Mouse (Mus musculus) cerebellum, adult 8-10 months (tissue): ENCODE results near the gene Sugp1.
"Not testable (repeated sequence)": the region's sequence is repeated elsewhere in the genome, so short reads cannot be mapped to it uniquely, and the experiment has no call there.

ENCODE experiments used
- DNase-seq: peaks from one replicate; pipeline ENCODE4 v3.0.0; 2022

Sugp1 gene

DNA sequence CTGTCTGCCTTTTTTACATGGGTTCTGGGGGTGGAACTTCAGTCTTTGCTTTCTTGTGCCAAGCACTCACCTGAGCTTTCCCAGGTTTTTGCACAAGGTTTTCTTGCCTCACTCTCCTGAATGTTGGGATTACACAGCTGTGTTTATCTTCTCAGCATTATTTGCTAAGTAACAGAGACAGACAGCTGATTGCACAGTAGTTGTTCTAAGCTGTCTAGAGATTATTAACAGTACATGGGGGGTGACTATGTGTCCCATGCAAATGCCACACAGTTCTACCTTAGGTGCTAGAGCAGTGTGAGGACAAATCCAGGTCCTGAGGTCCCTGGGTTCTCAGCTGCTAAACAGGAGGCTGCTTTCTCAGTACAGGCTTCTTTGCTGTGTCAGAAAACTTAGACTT, 7.0 kb downstream of the Sugp1 start:
- DNase-seq = no peak

DNA sequence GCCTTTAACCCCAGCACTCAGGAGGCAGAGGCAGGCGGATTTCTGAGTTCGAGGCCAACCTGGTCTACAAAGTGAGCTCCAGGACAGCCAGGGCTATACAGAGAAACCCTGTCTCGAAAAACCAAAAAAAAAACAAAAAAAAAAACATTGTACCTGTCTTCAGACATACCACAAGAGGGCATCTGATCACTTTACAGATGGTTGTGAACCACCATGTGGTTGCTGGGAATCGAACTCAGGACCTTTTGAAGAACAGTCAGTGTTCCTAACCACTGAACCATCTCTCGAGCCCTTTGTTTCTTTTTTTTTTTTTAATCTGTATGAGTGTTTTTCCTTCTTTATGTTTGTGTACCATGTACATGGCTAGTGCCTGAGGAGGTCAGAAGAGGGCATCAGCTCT, 7.8 kb downstream of the Sugp1 start:
- DNase-seq = not testable (repeated sequence)

DNA sequence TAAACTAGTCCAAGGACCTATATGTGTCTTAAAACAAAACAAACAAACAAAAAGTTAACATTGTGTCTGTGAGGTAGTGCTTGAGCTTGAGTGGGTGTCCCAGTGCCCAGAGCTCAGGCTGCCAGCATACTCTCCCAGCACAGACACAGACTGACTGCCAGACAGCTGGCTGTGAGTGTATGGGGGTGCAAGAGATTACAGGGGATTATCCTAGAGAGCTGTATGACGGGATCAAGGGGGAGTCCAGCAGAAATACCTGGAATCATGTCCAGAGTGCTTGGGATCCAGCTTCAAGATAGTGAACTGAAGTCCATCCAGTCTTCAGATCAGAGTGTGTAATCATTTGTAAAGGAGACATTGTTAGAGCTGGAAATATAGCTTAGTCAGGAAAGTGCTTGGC, 15.1 kb downstream of the Sugp1 start:
- no peak for DNase-seq

DNA sequence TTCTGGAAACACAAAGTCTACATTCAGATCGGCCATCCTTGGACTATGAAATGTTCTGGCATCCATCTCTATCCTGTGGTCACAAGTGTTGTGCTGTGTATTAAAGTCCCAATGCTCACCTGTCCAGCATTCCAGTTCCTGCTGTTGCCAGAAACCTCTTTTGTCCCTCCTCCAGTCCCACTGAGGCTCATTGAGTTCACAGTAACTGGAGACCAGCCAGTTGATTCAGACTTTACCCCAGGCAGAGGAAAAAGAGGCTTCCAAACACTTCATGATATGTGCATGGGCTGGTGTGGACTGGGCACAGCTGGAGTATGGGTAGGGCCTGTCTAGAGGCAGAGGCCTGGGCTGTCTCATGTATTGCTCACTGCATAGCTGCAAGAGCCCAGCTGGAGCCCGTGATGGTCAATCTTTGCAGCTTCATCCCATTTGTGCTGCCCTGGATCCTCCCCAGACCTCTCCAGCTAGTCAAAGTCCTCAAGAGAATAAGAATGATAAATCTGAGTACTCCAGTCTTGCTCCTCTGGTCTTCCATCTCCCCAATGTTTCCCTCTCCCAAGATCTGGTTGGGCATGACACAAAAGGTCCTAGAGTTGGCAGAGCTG, 29.3 kb downstream of the Sugp1 start:
- no peak for DNase-seq

DNA sequence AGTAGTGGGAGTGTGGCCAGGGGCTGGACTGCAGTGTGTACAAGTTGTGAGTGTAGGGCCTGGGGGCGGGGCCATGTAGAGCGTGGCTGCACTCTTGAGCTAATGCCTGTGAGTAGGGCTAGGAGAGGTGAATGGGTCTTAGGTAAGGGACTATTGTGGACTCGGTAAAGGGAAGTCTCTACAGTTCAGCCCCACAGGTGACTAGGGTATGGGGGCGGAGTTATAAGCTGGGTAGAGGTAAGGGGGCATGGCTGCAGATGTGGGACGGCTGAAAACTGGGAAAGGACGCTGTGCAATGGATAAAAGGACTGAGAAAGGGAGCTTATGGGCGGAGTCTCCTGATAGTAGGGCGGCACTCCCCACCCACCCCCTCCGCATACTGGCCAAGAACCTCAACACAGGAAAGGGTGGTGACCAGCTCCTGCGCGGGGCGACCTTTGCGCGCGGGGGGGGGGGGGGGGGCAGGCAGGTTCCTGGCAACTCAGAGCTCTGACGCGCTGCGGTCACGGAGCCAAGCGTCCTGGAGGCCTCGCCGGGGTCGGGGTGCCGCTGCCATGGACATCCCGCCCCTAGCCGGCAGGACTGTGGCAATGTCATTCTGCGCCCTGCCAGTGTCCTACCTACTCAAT, 29.9 kb downstream of the Sugp1 start, which contains the start of gene Tm6sf2:
TSS of gene Tm6sf2 (plus strand) at position 484 of the 629 bp plus-strand sequence.
- DNase-seq = no peak

DNA sequence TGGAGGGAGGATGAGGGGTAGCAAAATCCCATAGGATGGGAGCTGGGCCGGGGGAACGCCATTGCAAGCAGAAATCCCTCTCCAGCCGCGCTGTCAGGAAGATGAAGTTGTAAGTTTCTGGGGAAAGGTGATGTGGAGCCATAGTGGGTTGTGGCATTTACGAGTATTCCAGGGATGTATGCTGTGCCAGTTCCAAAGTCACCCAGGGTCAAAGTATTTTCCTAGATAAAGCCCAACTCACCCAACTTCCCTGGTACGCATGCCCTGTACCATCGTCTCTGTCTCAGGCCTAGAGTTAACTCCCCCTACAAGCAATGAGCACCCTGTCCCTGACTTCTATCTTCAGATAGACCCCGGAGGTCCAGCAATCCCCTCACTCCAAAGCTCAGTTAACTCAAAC, 30.5 kb downstream of the Sugp1 start:
- DNase-seq = no peak

DNA sequence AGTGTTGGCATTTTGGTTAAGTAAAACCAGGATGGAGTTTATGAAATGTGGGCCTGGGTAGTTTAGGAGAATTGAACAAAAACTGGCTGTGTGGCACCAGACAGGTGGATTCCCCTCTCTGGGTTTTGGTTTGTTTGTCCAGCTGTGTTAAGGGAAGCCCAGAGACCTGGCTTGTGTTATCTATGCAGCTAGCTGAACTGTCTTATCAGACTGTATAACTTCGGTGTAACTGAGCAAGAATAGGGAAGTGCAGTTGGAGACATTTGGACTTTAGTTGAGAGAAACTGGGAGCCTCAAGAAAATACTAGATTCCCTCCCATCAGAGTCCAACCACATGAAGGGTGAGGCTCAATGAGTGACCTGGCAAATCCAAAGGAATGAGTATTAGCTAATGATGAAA, 31.1 kb downstream of the Sugp1 start:
- no peak for DNase-seq

DNA sequence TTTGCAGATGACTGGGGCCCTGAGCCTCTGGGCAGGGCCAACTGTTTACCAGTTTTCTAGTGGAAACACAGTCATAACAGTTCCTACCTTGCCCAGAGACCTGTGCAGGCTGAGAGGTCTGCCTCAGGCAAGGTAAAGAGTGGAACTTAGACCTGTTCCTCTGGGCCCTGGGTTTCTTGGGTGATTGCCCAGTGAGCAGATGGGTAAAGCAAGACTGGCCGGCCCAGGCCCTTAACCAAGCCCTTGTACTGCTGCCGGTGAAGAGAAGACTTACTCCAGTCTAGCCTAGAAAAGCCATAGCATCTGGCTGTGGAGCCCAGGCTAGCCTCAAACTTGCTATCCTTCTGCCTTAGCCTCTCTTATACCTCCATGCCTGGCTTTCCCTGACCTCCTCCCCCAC, 39.4 kb downstream of the Sugp1 start:
- no peak for DNase-seq

DNA sequence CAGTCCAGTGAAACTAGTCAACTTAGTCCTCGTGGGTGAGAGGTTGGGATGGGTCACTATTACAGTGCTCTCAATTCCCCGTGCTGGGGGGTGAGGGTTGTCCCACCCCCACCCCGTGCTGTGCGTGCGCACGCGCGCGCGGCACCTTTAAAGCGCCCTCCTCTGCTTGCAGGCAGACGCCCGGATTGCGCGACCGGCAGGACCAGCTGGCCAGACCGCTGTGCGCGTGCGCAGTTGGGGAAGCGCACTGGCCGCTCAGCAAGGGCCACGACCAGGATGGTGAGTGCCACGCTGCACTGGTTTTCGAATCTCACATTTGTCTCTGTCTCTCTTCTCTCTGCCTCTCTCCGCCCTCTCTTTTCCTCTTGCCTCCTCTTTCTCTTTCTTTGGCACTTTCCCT, 40.7 kb downstream of the Sugp1 start, which contains the start of gene Hapln4:
TSS of gene Hapln4 (plus strand) at position 173 of the 400 bp plus-strand sequence.
- DNase-seq = peak; percentile 89

DNA sequence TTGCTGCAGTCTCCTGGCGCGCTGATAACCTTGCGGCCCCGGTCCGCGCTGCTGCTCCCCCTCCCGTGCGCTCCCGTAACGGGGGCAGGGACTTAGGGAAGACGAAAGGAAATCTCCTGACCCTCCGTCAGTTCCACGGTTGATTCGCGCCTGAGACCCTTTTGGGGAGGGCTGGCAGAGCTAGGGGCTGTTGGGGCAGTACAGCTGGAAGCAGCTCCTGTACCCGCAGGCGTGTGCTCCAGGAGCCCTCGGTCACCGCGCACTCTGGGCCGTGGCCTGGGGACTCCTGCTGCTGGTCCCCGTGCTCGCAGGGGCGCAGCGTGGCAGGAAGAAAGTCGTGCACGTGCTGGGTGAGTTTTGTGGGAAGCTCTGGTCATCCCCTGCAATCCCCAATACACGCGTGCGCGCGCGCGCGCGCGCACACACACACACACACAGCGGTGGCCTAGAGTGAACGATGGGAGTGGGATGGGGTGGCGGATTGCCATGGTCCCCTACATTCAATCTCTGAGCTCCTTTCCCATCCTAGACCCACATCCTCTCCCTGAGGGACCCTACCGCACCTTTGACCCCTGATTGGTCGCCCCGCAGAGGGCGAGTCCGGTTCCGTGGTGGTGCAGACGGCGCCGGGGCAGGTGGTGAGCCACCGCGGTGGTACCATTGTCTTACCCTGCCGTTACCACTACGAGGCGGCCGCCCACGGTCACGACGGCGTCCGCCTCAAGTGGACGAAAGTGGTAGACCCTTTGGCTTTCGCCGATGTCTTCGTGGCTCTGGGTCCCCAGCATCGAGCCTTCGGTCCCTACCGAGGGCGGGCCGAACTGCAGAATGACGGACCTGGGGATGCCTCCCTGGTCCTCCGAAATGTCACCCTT, 41.8 kb downstream of the Sugp1 start:
- peak; percentile 47 for DNase-seq

DNA sequence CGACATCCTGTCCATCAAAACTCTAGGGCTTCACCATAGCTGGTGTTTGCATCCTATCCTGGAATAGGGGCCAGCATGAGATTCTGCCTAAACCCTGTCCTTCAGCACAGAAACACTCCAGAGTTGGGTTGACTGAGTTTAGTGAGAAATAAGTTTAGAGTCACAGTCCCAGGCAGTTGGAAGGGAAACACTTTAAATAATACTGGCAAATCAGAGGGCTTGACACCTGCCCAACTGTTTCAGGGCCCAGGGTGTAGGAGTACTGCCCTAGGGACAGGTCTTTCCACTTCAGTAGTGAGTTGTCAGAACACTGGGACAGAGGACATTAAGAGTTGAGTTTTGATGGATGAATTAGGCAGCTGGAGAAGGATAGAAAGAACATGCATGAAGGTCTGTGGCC, 43.5 kb downstream of the Sugp1 start:
- DNase-seq = no peak

DNA sequence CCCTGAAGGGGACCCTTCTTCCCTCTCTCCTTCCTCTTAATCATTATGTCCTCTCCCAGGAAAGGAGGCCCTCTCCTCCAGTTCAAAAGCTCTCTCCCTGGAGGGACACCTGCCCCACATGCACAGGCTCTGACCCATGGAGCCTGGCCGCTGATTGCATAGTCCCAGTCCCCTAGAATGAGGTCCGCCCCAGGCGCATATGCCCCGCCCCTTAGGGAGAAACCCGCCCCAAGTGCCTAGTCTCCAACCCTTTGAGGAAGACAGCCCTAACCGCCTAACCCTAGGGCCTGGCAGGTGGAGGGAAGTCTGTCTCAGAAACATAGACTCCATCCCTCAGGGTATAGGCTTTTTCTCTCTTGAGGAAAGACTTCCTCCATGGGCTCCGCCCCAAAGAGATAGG, 44.6 kb downstream of the Sugp1 start:
- DNase-seq = no peak

DNA sequence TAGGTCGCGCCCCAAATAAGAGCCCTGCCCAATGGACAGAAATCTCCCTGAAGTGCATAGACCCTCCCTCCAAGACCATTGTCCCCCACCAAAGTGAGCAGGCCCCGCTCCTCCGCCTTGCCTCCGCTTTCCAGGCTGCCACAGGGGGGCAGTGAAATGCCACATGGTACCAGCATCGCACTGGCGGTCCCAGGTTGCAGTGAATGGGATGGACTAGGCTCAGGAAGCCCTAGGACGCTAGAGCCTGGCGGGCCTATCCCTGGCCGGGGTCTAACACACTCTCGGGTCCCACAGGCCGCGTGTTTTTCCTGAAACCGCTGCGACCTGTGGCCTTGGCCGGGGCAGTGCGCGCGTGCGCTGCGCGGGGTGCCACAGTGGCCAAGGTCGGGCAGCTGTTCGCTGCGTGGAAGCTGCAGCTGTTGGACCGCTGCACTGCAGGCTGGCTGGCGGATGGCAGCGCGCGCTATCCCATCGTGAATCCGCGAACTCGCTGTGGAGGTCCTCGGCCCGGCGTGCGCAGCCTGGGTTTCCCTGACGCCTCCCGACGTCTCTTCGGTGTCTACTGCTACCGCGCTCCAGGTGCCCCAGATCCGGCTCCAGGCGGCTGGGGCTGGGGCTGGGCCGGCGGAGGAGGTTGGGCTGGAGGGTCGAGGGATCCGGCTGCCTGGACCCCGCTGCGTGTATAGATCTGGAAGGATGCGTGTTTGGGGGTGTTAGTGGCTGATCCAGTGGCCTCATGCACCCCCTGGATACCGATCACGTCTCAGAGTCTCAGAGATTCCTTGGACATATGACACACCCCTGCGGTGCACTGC, 45.4 kb downstream of the Sugp1 start:
- peak; percentile 39 for DNase-seq

DNA sequence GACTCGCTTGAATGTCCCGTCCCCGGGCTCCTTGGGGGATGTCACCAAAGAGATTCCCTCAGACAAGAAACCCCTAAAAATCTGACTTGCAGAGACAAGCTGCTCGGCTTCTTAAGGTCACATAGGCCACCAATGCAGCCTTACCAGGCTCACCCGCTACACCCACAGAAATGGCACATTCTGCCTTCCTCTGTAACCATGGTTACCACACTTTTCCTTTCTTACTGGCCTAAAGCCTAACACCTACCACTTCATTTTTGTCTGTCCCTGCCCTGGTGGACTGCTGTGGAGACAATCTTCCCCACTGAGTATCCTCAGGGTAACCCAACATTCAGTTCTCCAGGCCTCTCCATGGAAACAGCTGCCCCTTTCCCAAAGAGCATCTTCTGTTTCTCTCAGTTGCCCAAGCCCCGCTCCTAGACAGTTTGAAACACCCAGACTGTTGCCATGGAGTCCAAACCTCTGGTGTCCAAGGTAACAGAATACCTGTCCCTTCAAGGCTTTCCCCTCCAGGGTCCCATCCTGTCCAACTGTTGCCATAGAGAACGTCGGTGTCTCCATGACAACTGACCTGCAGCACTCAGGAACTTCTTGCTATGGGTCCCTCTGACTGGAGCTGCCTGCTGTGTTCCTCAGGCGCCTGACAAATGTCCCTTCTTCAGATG, 46.8 kb downstream of the Sugp1 start:
- no peak for DNase-seq

DNA sequence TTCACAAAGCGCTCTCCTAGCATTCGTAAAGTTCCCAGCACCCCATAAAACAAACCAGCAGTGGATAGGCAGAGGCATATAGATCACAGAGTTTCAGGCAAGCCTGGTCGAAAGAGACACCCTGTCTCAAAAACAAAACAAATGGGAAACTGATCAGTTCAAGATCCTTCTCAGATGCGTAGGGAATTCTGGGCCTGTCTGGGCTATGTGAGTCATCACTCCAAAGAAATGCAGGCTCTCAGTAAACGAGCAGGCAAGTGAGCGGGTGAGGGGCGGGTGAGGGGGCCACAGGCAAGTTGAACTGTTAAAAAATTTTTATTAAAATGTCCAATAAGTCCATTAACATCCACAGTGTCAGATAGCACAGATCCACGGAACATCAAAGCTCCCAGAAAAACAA, 50.2 kb downstream of the Sugp1 start:
- DNase-seq = no peak

DNA sequence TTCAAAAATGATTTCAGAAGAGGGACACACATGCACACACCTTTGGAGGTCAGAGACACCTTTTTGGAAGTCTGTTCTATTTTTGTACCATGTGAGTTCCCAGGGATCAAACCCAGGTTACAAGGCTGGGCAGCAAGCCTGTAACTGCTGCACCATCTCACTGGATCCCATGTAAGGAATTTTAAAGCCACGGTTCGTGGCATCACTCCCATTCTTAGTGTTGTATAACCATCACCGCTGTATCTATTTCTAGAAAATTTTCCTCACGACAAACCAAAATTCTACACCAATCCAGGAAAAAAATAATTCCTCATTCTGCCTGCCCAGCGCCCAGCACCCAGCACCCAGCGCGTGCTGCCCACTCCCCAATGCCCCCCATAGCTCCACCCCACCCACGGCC, 56.7 kb downstream of the Sugp1 start:
- no peak for DNase-seq

DNA sequence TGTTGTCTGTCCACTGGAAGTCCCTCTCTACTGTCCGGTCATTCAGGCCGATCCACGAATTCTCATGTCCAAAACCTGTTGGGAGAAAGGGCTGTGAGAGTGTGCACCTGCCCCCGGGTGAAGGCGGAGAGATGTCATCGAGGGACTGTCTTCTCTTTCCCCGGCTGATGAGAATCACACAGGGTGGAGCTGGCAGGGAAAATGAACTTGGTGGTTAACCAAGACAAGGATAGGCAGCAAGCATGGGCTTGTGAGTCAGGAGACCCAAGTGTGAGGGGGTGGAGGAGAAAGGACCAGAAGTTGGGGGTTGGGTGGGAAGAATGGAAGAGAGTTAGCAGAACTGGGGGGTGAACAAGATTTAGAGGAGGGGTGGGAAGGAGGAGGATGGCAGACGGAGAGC, 57.6 kb downstream of the Sugp1 start:
- DNase-seq = no peak

DNA sequence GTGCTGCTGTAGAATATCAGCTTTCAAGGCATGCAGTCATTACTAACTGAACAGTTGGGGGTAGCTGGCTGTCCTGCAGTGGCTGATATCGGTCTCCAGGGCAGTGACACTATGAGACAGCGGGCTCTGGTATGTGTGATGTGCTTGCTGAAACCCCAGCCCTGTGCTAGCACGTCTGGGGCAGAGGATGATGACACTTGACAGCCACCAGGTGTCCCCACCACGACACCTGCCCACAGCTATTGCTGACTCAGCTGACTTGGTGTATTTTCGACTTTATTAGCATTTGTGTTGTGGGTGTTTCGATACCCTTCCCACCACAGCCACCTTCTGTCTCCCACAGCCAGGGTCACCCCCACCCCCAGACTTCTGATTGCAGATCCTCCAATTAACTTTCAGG, 61.9 kb downstream of the Sugp1 start:
- peak; percentile 45 for DNase-seq

DNA sequence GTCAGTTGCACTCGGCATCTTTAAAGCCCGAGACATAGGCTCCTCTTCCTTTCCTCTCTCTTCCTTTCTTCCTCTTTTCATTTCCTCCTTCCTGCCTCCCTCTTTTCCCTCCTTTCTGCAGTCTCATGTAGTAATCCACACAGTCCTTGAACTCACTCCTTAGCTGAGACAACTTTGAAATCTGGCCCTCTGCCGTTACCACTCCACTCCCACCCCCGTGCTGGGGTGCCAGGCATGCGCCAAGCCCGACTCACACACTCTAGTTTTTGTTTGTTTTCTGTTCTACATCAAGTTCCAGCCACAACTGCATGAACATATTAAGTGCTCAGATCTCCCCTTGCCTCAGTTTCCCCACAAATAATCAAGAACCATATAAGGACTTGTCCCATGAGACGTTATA, 62.3 kb downstream of the Sugp1 start:
- no peak for DNase-seq

DNA sequence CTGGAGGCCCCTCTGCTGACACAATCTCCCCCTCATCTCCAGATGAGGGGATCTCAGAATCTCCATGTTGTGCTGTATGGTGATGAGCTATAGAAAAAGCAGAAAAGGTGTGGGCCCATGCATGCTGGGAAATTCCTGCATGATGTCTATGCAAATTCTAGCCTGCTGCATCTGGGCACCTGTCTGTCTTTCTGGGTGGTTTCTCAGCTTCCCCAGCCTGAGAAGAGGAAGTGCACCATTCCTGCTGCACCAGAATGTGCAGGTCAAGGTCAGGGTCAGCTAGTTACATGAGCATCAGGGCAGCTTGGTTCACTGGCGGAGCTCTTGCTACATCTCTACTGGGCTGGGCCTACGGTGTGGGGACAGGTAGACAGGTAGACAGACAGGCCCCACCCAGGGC, 67.8 kb downstream of the Sugp1 start:
- DNase-seq = no peak

DNA sequence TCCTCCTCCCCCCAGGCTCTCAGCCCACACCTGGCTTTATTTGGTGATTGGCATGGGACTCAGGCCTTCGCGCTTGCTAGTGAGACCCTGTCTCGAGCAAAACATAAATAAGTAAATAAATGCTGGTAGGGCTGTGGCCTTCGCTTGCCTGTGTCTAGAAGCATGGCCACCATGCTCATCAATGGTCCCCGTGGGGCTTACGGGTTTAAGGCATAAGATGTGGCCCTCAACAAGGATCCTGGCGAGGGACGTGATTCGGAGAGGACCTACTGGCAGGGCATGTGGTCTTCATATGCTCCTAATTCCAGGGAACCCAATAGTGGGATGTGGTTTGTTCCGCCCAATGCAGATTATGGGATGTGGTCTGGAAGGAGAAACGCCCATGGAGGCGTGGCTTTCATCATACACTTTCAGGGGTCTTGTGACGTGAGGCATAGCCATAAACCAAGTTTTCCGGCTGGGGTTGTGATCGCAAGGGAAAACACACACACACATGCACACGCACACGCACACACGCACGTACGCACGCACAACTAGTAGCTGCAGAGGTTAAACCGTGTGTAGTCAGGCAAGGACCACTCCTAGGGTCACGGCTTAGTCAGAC, 68.7 kb downstream of the Sugp1 start:
- DNase-seq = no peak

DNA sequence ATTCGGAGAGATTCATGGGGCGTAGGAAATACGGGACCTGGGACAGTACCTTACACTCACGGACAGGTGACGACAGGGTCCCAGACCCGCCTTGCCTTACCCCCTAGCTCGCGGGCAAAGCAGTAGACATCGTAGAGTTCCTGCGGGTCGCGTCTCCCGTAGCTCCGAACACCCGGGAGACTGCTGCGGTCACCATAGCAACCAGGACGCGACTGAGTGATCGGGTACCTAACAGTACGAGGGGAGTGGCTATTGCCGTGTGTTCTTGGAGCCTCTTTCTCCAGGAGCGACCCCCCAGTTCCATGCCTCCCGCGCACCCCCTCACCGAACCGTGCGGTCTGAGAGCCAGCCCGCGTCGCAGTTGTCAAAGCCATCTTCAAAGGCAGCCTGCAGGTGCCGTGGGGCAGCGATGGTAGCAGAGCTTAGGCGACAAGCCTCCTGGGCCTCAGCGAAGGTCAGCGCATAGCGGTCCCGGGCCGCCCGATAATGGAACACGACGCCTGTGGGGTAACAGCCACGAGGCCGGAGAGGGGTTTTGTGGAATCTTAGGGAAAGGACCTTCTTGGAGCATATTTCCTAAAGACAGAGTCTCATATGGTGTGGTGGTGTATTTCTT, 69.9 kb downstream of the Sugp1 start:
- DNase-seq = no peak
